Mouse (Mus musculus): ENCODE measurements around the gene Tldc2. TPM values are rescaled to one million over a fixed set of nuclear protein-coding genes. Genes with fewer than 3 reads are reported as not detected.
A peak's percentile ranks its signal among the peaks of the same experiment; 100 is the strongest.

Tldc2 gene
- polyA plus RNA-seq, 1 experiment from 2014 or later = 0.38 TPM

DNA sequence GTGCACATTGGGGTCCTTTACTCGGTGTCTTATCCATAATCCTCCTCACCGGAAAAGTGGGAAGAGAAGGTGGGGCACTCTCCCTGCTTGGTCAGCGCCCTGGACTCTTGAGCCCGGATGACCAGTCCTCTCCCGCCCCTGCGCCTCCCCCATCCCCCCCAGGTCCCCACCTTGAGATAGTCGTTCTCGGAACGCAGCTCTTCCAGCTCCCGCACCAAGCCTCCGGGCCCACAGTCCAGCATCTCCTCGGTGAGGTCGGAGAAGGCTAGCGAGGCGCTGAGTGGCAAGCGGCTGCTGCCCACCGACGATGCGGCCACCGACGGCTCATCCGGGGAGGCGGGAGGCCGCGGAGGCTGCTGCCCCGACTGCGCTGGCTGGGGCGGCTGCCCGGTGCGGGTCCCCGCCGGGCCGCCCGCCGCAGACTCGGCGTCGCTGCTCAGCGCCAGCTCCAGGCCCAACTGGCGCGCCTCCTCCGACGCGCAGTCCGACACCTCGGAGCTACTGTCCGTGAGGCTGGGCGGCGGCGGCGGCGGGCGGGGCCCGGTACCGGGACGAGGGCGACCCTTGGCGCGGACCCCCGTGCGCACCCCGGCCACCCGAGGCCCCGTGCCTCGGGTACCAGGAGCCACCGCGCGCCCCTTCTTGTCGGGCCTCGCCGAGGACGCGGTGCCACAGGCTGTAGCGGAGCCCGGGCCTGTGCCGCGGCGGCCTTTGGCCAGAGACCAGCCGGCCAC, 8.6 kb upstream of the Tldc2 start:
- H3K4me3 ChIP-seq (ENCODE audit: low read length) = peak overlapping the region; percentile 96
- no peaks in the 10 kb centered on the region for H3K27me3 ChIP-seq (ENCODE audit: control insufficient read depth, insufficient read depth, low read length)
- ATAC-seq (ENCODE audit: low FRiP score, low TSS enrichment) = peak; percentile 24; the same call in 1 of the 2 replicates
- WGBS = under 1% methylated on average over 64 of the region's 79 CpGs
- peak overlapping the region; percentile 99 for H3K27ac ChIP-seq (ENCODE audit: low read depth, low read length)
- H3K9ac ChIP-seq (ENCODE audit: low read depth, low read length) = peak overlapping the region; percentile 98
- H3K4me1 ChIP-seq (ENCODE audit: control insufficient read depth, insufficient read depth, low read length) = peaks cover 37% of the 10 kb centered on the region
- H3K4me2 ChIP-seq (replicated peaks; ENCODE audit: low read depth, low read length) = peak overlapping the region; percentile 77
- H3K9me3 ChIP-seq (ENCODE audit: control insufficient read depth, low read length) = no peaks in the 10 kb centered on the region
- H3K36me3 ChIP-seq (ENCODE audit: control insufficient read depth, insufficient read depth, low read length) = peaks cover 15% of the 10 kb centered on the region; the same call in 1 of the 2 replicates

DNA sequence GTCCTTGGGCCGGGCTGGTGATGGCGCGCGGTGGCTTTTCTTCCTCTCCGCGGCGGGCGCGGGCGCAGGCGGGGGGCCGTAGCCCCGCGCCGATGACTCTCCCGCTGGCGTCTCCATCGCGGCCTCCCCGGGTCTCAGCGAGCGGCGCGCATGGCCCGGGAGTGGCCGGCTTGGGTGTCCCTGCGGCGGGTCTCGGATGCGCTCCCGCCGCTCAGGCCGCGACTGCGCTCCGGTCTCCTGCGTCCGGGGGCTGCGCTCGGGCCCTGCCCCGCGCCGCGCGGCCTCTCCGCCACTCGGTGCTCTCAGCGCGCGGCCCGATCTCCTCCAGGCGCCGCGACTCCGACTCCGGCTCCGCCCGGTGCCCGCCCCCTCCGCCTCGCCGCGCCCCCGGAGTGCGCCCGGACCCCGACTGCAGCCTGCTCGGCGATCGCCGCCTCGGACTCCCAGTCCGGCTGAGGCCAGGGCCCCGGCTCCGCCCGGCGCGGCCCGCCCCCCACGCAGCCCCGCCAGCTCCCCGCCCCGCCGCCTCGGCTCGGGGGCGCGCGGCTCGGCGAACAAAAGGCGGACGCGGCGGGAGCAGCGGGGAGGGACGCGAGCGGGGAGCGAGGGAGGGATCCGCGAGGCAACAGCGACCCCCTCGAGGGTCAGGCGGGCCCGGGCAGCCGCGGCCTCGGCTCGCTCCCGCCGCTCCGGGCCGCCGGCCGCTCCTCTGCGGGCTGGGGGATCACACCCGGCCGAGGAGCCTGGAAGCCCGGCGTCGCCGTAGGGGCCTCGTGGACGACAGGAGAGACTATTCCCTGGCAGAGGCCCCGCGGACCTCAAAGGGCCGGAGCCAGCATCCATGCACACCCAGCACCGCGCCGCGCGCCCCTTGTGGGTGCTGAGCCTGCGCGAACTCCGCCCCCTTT, 7.8 kb upstream of the Tldc2 start, which contains the start of gene Soga1:
Soga1 (minus strand) TSS at position 462 of the 908 bp plus-strand sequence.
- Histone ChIP-seq H3K4me2 (replicated peaks; ENCODE audit: low read depth, low read length) (peak within 1 kb of the TSS; percentile 77), H3K27me3 (ENCODE audit: control insufficient read depth, insufficient read depth, low read length) (no peaks in the 10 kb centered on the region), H3K36me3 (ENCODE audit: control insufficient read depth, insufficient read depth, low read length) (peaks cover 9% of the 10 kb centered on the region; the same call in 1 of the 2 replicates), H3K27ac (ENCODE audit: low read depth, low read length) (peak within 1 kb of the TSS; percentile 99), H3K4me3 (ENCODE audit: low read length) (peak within 1 kb of the TSS; percentile 96), H3K4me1 (ENCODE audit: control insufficient read depth, insufficient read depth, low read length) (peaks cover 36% of the 10 kb centered on the region), H3K9ac (ENCODE audit: low read depth, low read length) (peak within 1 kb of the TSS; percentile 98), H3K9me3 (ENCODE audit: control insufficient read depth, low read length) (no peaks in the 10 kb centered on the region)
- WGBS = under 1% methylated on average over 94 of the region's 136 CpGs
- ATAC-seq (ENCODE audit: low FRiP score, low TSS enrichment) = peak; percentile 91

DNA sequence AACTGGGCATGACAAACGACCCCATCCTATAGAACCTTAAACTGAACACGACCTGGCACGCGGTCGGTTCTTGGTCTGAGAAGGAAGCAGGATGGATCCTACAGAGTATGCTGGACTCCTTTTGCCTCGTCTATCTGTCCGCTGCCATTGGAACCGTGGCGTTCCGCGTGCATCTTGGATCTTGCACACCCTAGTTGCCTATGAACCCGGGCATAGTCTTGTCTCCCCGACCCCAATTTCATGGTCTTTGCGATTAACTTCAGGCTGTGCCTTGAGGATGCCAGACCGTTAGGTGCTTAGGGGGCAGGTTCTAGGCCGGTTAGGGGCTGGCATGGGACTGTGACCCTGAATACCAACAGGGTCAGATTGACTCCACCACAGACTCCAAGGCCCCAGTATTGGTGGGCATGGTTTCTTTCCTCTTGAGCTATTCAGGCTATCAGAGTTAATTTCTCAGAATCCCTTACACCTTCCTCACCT, 7.1 kb upstream of the Tldc2 start:
- peak overlapping the region; percentile 77 for H3K4me2 ChIP-seq (replicated peaks; ENCODE audit: low read depth, low read length)
- WGBS = 12% methylated on average over 16 of the region's 16 CpGs
- H3K27me3 ChIP-seq (ENCODE audit: control insufficient read depth, insufficient read depth, low read length) = no peaks in the 10 kb centered on the region
- no peak for ATAC-seq (ENCODE audit: low FRiP score, low TSS enrichment)
- H3K4me3 ChIP-seq (ENCODE audit: low read length) = peak overlapping the region; percentile 96
- H3K9me3 ChIP-seq (ENCODE audit: control insufficient read depth, low read length) = no peaks in the 10 kb centered on the region
- peaks cover 9% of the 10 kb centered on the region; the same call in 1 of the 2 replicates for H3K36me3 ChIP-seq (ENCODE audit: control insufficient read depth, insufficient read depth, low read length)
- H3K27ac ChIP-seq (ENCODE audit: low read depth, low read length) = peak overlapping the region; percentile 99
- peaks cover 34% of the 10 kb centered on the region for H3K4me1 ChIP-seq (ENCODE audit: control insufficient read depth, insufficient read depth, low read length)
- peak overlapping the region; percentile 98 for H3K9ac ChIP-seq (ENCODE audit: low read depth, low read length)

DNA sequence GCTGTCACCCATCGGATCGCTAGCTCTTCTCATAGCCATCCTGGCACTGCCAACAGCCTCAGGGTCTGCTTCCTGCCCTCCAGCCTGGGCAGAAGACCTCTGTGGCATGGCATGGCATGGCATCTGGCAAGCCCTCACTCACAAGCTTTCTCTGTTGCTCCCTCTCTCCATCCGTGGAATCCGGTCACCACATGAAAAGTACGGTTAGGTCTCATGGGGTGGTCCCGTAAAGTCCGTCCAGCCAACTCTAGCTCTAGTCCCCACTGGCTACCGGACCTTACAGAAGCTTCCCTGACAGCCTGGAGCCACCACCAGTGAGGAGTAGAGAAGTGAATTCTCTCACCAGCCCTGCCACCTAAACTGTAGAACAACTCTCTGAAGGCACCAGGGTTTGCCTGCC, 5.5 kb upstream of the Tldc2 start:
- Histone ChIP-seq H3K27ac (ENCODE audit: low read depth, low read length) (no peak overlapping the region), H3K4me3 (ENCODE audit: low read length) (no peak overlapping the region), H3K9me3 (ENCODE audit: control insufficient read depth, low read length) (no peaks in the 10 kb centered on the region), H3K9ac (ENCODE audit: low read depth, low read length) (no peak overlapping the region), H3K4me1 (ENCODE audit: control insufficient read depth, insufficient read depth, low read length) (peaks cover 18% of the 10 kb centered on the region), H3K36me3 (ENCODE audit: control insufficient read depth, insufficient read depth, low read length) (peaks cover 2% of the 10 kb centered on the region; the same call in 1 of the 2 replicates), H3K4me2 (replicated peaks; ENCODE audit: low read depth, low read length) (no peak overlapping the region), H3K27me3 (ENCODE audit: control insufficient read depth, insufficient read depth, low read length) (no peaks in the 10 kb centered on the region)
- no peak for ATAC-seq (ENCODE audit: low FRiP score, low TSS enrichment)
- WGBS = 94% methylated on average over 8 of the region's 8 CpGs

DNA sequence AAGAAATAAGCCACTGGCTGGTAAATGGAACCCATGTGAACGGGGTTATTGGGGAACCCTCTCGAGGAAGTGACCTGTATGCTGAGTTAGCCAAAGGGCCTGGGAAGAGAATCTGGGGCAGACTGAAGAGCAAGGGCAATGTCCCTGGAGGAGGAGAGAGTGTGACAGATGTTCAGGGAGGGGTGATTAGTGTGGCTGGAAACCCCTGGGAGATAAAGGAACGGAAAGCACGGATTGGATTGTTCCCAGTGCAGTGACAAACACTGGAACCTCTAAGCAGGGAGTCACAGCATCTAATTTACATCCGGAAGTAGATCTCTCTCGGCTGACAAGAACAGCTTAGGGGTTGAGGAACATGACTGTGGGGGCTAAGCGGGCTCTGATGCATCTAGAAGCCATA, 4.9 kb upstream of the Tldc2 start:
- H3K4me1 ChIP-seq (ENCODE audit: control insufficient read depth, insufficient read depth, low read length) = peaks cover 12% of the 10 kb centered on the region
- no peaks in the 10 kb centered on the region for H3K27me3 ChIP-seq (ENCODE audit: control insufficient read depth, insufficient read depth, low read length)
- no peak overlapping the region for H3K4me3 ChIP-seq (ENCODE audit: low read length)
- H3K27ac ChIP-seq (ENCODE audit: low read depth, low read length) = no peak overlapping the region
- no peaks in the 10 kb centered on the region for H3K9me3 ChIP-seq (ENCODE audit: control insufficient read depth, low read length)
- no peak overlapping the region for H3K4me2 ChIP-seq (replicated peaks; ENCODE audit: low read depth, low read length)
- no peak overlapping the region for H3K9ac ChIP-seq (ENCODE audit: low read depth, low read length)
- ATAC-seq (ENCODE audit: low FRiP score, low TSS enrichment) = no peak
- 27% methylated on average over 7 of the region's 7 CpGs for WGBS
- no peaks in the 10 kb centered on the region for H3K36me3 ChIP-seq (ENCODE audit: control insufficient read depth, insufficient read depth, low read length)

DNA sequence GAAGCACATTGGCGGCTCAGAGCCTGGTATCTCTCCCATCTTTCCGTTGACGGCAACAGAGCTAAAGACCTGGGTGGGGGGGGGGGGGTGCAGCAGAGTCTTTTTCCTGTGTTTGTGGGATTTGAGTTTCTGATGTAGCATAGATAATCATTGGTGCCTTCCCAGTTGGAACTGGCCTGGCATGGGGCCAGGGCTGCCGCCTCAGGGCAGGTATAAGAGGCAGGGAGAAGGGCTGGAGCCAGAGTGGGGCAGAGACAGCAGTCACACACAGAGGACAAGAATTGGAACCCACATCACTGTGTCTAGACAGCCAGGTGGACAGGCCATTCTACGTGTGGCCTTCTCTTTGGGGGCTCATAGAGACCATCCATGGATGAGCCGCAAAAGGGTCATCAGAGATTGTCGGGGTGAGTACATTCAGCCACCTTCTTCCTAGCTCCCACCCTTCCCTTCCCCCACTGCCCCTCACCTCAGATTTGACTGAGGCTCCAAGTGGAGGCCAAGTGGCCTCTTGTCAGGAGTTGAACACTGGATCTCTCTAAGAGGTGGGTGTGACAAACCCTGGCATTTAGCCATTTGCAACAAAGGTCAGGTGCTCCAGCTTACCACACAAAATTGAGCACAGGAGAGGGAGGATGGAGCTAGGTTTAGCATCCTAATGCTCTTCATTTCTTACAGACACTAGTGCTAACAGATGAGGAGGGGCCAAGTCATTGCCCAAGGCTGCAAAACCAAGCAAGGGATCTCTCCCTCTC, 1.8 kb upstream of the Tldc2 start:
- WGBS = 81% methylated on average over 7 of the region's 7 CpGs
- 0 out of 2 replicates have a peak, but pooled peaks have one; percentile 37 for ATAC-seq (ENCODE audit: low FRiP score, low TSS enrichment)

DNA sequence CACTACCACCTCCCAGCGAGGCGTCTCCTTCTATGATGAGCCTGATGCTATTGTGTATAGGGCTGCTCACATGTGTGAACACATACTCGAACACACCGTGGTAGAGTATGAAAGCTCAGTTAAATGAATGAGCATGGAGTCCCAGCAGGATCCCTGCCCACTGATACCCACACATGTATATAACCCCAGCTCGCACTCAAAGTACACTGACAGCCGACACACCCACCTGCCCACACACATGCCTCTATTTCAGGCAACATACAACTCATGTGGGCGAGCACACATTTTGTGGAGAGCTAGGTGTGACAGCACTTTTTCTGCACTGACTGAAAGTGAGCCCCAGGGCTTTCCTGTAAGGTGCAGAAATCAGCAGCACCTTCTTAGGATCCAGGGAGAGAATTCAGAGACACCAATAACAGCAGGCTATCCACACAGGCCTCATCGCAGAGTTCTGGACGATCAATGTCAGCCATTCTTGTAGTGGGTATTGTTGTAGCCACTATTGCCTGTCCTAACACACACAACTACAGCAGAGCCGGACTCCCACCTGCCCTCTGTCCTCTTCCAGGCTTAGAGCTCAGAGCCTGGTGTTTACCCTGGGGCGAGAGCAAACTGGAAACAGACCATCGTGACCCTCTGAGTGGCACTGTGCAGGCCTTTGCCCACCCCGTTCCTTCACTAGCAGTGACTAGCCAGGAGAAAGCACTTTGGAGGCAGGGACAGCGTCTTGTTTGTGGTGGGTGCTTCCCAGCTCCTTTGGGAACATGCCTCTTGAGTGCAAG, 872 bp downstream of the Tldc2 start:
- Histone ChIP-seq H3K9ac (ENCODE audit: low read depth, low read length) (no peak overlapping the region), H3K4me3 (ENCODE audit: low read length) (no peak overlapping the region), H3K27ac (ENCODE audit: low read depth, low read length) (no peak overlapping the region), H3K36me3 (ENCODE audit: control insufficient read depth, insufficient read depth, low read length) (no peaks in the 10 kb centered on the region), H3K4me1 (ENCODE audit: control insufficient read depth, insufficient read depth, low read length) (peaks cover 9% of the 10 kb centered on the region; the same call in 1 of the 2 replicates), H3K9me3 (ENCODE audit: control insufficient read depth, low read length) (no peaks in the 10 kb centered on the region), H3K27me3 (ENCODE audit: control insufficient read depth, insufficient read depth, low read length) (no peaks in the 10 kb centered on the region), H3K4me2 (replicated peaks; ENCODE audit: low read depth, low read length) (no peak overlapping the region)
- WGBS = 80% methylated on average over 14 of the region's 14 CpGs
- ATAC-seq (ENCODE audit: low FRiP score, low TSS enrichment) = no peak

More for the DNA sequence above, 1.8 kb upstream of the Tldc2 start:
- H3K9me3 ChIP-seq (ENCODE audit: control insufficient read depth, low read length) = no peaks in the 10 kb centered on the region
- no peak overlapping the region for H3K9ac ChIP-seq (ENCODE audit: low read depth, low read length)
- no peak overlapping the region for H3K4me3 ChIP-seq (ENCODE audit: low read length)
- no peak overlapping the region for H3K4me2 ChIP-seq (replicated peaks; ENCODE audit: low read depth, low read length)
- no peaks in the 10 kb centered on the region for H3K36me3 ChIP-seq (ENCODE audit: control insufficient read depth, insufficient read depth, low read length)
- no peak overlapping the region for H3K27ac ChIP-seq (ENCODE audit: low read depth, low read length)
- peaks cover 1% of the 10 kb centered on the region; the same call in 1 of the 2 replicates for H3K4me1 ChIP-seq (ENCODE audit: control insufficient read depth, insufficient read depth, low read length)
- no peaks in the 10 kb centered on the region for H3K27me3 ChIP-seq (ENCODE audit: control insufficient read depth, insufficient read depth, low read length)

DNA sequence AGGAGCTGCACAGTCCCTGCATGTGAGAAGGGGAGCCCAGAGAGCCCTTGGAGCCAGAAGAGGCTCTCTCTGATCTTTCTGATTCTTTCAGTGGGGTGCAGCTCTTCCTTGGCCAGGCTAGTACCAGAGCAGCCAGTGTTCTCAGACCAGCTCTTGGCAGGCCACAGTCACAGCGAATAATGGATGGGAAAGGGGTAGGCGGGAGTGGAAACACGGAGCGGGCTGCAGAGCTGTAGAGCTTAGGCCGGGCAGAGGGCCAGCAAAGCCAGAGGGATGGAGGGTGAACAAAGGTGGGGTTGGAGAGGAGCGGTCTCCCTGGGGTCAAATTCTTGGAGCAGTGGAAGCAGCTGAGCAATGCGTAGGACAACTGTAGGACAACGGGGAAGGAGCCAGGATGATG, 5.2 kb downstream of the Tldc2 start:
- H3K4me3 ChIP-seq (ENCODE audit: low read length) = no peak overlapping the region
- H3K27ac ChIP-seq (ENCODE audit: low read depth, low read length) = no peak overlapping the region
- H3K4me2 ChIP-seq (replicated peaks; ENCODE audit: low read depth, low read length) = no peak overlapping the region
- no peaks in the 10 kb centered on the region for H3K36me3 ChIP-seq (ENCODE audit: control insufficient read depth, insufficient read depth, low read length)
- 53% methylated on average over 8 of the region's 8 CpGs for WGBS
- peaks cover 11% of the 10 kb centered on the region; the same call in 1 of the 2 replicates for H3K4me1 ChIP-seq (ENCODE audit: control insufficient read depth, insufficient read depth, low read length)
- H3K9ac ChIP-seq (ENCODE audit: low read depth, low read length) = no peak overlapping the region
- H3K27me3 ChIP-seq (ENCODE audit: control insufficient read depth, insufficient read depth, low read length) = no peaks in the 10 kb centered on the region
- H3K9me3 ChIP-seq (ENCODE audit: control insufficient read depth, low read length) = no peaks in the 10 kb centered on the region
- no peak for ATAC-seq (ENCODE audit: low FRiP score, low TSS enrichment)
